Mouse (Mus musculus) hindbrain, postnatal 0 days (tissue): Measurements from ENCODE around the gene Col26a1. TPM values are rescaled to one million over a fixed set of nuclear protein-coding genes. Genes with fewer than 3 reads are reported as not detected.
A peak's percentile ranks its signal among the peaks of the same experiment; 100 is the strongest.

ENCODE experiments used
- ATAC-seq: fragments of 200-750 bp; cut with Nextera tagmentation; 2 replicates; pipeline ENCODE4 v1.8.0; 2017; ENCODE audit warnings: mild to moderate bottlenecking, moderate TSS enrichment, moderate library complexity
- DNase-seq: peaks from one replicate; pipeline ENCODE4 v3.0.0-alpha.2; 2015; ENCODE audit warnings: low spot score
- H3K27ac ChIP-seq: fragments of 300-500 bp; sonication (generic); 2 replicates; pipeline ENCODE4 v1.5.1; 2014; ENCODE audit warnings: mild to moderate bottlenecking
- H3K27me3 ChIP-seq: fragments of 300-500 bp; sonication (generic); 2 replicates; pipeline ENCODE4 v1.6.1; 2014; ENCODE audit warnings: low read length, mixed read lengths; ENCODE audit not compliant: insufficient read depth
- H3K36me3 ChIP-seq: fragments of 300-500 bp; sonication (generic); 2 replicates; pipeline ENCODE4 v1.6.1; 2014; ENCODE audit warnings: low read length, mixed read lengths; ENCODE audit not compliant: insufficient read depth
- H3K4me1 ChIP-seq: fragments of 300-500 bp; sonication (generic); 2 replicates; pipeline ENCODE4 v1.6.1; 2014; ENCODE audit warnings: antibody characterized with exemption, low read length, mixed read lengths; ENCODE audit not compliant: insufficient read depth
- H3K4me2 ChIP-seq: fragments of 300-500 bp; sonication (generic); 2 replicates; pipeline ENCODE4 v1.6.1; 2014; ENCODE audit warnings: low read depth, mild to moderate bottlenecking, low read length, moderate library complexity, mixed read lengths
- H3K4me3 ChIP-seq: fragments of 300-500 bp; sonication (generic); 2 replicates; pipeline ENCODE4 v1.5.1; 2014; ENCODE audit warnings: low read length
- H3K9ac ChIP-seq: fragments of 300-500 bp; sonication (generic); replicated peaks from 2 replicates; pipeline ENCODE4 v1.6.1; 2014; ENCODE audit warnings: mild to moderate bottlenecking, low read length, moderate library complexity, mixed read lengths
- H3K9me3 ChIP-seq: fragments of 300-500 bp; sonication (generic); 2 replicates; pipeline ENCODE4 v1.6.1; 2016; ENCODE audit warnings: low read length, mixed read lengths
- CTCF ChIP-seq: IDR thresholded peaks from 2 replicates; pipeline ENCODE4 v1.5.1; 2016; ENCODE audit warnings: antibody characterized with exemption, control low read depth, low read depth
- WGBS: fragments of 180-500 bp; shearing (Covaris S2); extraction: QIAGEN DNeasy Blood & Tissue Kit; methylation state at CpG from one replicate; pipeline ENCODE4 v1.1.7; 2014; 5-methylcytosine and 5-hydroxymethylcytosine counted together
- polyA plus RNA-seq: library from polyadenylated mRNA; unstranded; fragments of >200 nt; fragmentation: Nextera tagmentation; extraction: Ambion mirVana; gene quantifications from 2 replicates; pipeline ENCODE4 v1.2.1, GENCODE M21; 2015
- total RNA-seq: library from RNA; depleted of rRNA; stranded (reverse); fragments of >200 nt; gene quantifications from 2 replicates; pipeline ENCODE4 v1.2.3, GENCODE M21; 2014

Gene Col26a1
- total and polyA plus RNA-seq, 2 experiments from 2014 or later: 35.6 to 56.6 TPM

GRCm38 (mm10) chr5:136710742-136711141, 172.3 kb downstream of the Col26a1 start:
- H3K9ac ChIP-seq: no peak overlapping the region
- DNase-seq: peak; percentile 52

GRCm38 (mm10) chr5:136708116-136708515, 174.9 kb downstream of the Col26a1 start:
- Histone ChIP-seq H3K9me3 (no peaks in the 10 kb centered on the region), H3K27ac (no peak overlapping the region), H3K4me3 (no peak overlapping the region), H3K4me2 (no peak overlapping the region), H3K9ac (no peak overlapping the region), H3K27me3 (no peaks in the 10 kb centered on the region), H3K4me1 (no peaks in the 10 kb centered on the region), H3K36me3 (no peaks in the 10 kb centered on the region)
- 76% methylated on average over 12 of the region's 12 CpGs for WGBS
- ATAC-seq (no peak), DNase-seq (no peak)
- TF ChIP-seq CTCF: no peak

More at GRCm38 (mm10) chr5:136710742-136711141, 172.3 kb downstream of the Col26a1 start:
- 34% methylated on average over 4 of the region's 4 CpGs for WGBS
- no peak overlapping the region for H3K4me2 ChIP-seq
- H3K4me3 ChIP-seq: no peak overlapping the region
- H3K4me1 ChIP-seq: peaks cover 11% of the 10 kb centered on the region; the same call in 1 of the 2 replicates
- H3K27ac ChIP-seq: no peak overlapping the region
- no peaks in the 10 kb centered on the region for H3K36me3 ChIP-seq
- no peaks in the 10 kb centered on the region for H3K27me3 ChIP-seq
- H3K9me3 ChIP-seq: no peaks in the 10 kb centered on the region
- ATAC-seq: peak; percentile 44
- TF ChIP-seq CTCF: no peak

DNA sequence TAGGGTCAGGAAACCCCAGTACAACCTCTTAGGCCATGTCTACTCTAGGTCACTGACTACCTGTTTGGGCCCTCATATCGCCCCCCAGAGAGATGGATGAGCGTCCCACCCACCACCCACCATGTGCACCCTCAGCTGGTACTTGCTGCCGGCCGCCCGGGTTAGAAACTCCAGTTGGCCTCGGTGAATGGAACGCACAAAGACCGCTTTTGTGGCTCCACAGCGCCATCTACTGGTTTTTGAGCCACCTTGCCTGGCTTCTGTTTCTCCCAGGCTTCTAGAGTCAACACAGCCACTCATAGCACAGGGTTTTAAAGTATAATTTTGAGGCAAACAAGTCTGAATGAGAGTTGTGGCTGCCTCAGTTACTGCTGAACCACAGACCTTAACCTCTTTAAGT, 176.2 kb downstream of the Col26a1 start:
- DNase-seq (peak; percentile 94), ATAC-seq (peak; percentile 48)
- WGBS: 0% methylated on average over 9 of the region's 9 CpGs
- Histone ChIP-seq H3K4me3 (no peak overlapping the region), H3K27me3 (no peaks in the 10 kb centered on the region), H3K9me3 (no peaks in the 10 kb centered on the region), H3K27ac (no peak overlapping the region), H3K4me1 (no peaks in the 10 kb centered on the region), H3K4me2 (no peak overlapping the region), H3K36me3 (no peaks in the 10 kb centered on the region), H3K9ac (no peak overlapping the region)
- peak; percentile 89 for TF ChIP-seq CTCF

- ATAC-seq (no peak), DNase-seq (no peak)
- H3K4me1 ChIP-seq: no peaks in the 10 kb centered on the region
- no peak overlapping the region for H3K4me3 ChIP-seq
- H3K9ac ChIP-seq: no peak overlapping the region
- H3K9me3 ChIP-seq: no peaks in the 10 kb centered on the region
- no peak overlapping the region for H3K4me2 ChIP-seq
- 92% methylated on average over 3 of the region's 3 CpGs for WGBS
- no peak overlapping the region for H3K27ac ChIP-seq
- no peaks in the 10 kb centered on the region for H3K27me3 ChIP-seq
- peak; percentile 47 for TF ChIP-seq CTCF
- H3K36me3 ChIP-seq: no peaks in the 10 kb centered on the region
Observed at GRCm38 (mm10) chr5:136705532-136705931, 177.5 kb downstream of the Col26a1 start.

DNA sequence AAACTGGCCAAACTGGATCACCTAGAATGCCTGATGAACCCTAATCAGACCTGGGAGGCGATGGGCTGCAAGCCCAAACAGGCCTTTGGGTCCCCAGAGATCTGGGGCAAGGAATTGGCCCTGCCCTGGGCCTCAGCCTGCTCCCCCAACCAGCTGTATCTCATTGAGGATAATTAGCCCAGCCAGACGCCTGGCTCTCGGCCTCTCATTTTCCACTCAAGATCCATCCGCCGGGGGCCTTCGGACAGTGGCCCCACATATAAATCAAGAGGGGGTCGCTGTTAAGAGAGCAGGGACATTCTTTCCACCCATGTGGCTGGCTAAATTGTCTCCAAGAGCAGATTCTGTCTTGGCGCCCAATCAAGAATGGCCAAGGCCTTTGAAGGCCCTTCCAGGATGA, 178.9 kb downstream of the Col26a1 start:
- Histone ChIP-seq H3K4me3 (no peak overlapping the region), H3K27me3 (no peaks in the 10 kb centered on the region), H3K27ac (no peak overlapping the region), H3K4me2 (no peak overlapping the region), H3K4me1 (no peaks in the 10 kb centered on the region), H3K9me3 (no peaks in the 10 kb centered on the region), H3K36me3 (no peaks in the 10 kb centered on the region), H3K9ac (no peak overlapping the region)
- ATAC-seq: no peak
- WGBS: 81% methylated on average over 8 of the region's 8 CpGs
- no peak for TF ChIP-seq CTCF
- DNase-seq: no peak

- Histone ChIP-seq H3K27ac (no peak overlapping the region), H3K27me3 (no peaks in the 10 kb centered on the region), H3K9ac (no peak overlapping the region), H3K4me1 (no peaks in the 10 kb centered on the region), H3K4me2 (no peak overlapping the region), H3K4me3 (no peak overlapping the region), H3K9me3 (no peaks in the 10 kb centered on the region), H3K36me3 (no peaks in the 10 kb centered on the region)
- ATAC-seq (no peak; the same call in 1 of the 2 replicates), DNase-seq (peak; percentile 60)
- WGBS: 47% methylated on average over 3 of the region's 3 CpGs
- TF ChIP-seq CTCF: peak; percentile 78
Observed at GRCm38 (mm10) chr5:136703751-136704150, 179.3 kb downstream of the Col26a1 start.

- 85% methylated on average over 3 of the region's 3 CpGs for WGBS
- ATAC-seq: no peak
Observed at GRCm38 (mm10) chr5:136702159-136702725, 180.8 kb downstream of the Col26a1 start.

More at GRCm38 (mm10) chr5:136702159-136702725, 180.8 kb downstream of the Col26a1 start:
- no peak for DNase-seq
- H3K9ac ChIP-seq: no peak overlapping the region
- H3K36me3 ChIP-seq: no peaks in the 10 kb centered on the region
- no peak overlapping the region for H3K4me3 ChIP-seq
- no peak for TF ChIP-seq CTCF
- no peaks in the 10 kb centered on the region for H3K9me3 ChIP-seq
- H3K4me1 ChIP-seq: no peaks in the 10 kb centered on the region
- no peak overlapping the region for H3K27ac ChIP-seq
- no peak overlapping the region for H3K4me2 ChIP-seq
- H3K27me3 ChIP-seq: no peaks in the 10 kb centered on the region
